Mouse (Mus musculus) CH12.LX (cell line): ENCODE data around the gene Gipc2. TPM values are rescaled to one million over a fixed set of nuclear protein-coding genes. Genes with fewer than 3 reads are reported as not detected.

Experiments used
- DNase-seq: peaks from one replicate; pipeline ENCODE4 v3.0.0-alpha.2; 2013; ENCODE audit errors: extremely low read depth
- H3K27ac ChIP-seq: 2 replicates; pipeline ENCODE4 v1.5.1; 2012; ENCODE audit warnings: low read depth, mild to moderate bottlenecking, control low read depth, moderate library complexity; ENCODE audit not compliant: insufficient read depth
- H3K27me3 ChIP-seq: replicated peaks from 2 replicates; pipeline ENCODE3; 2012; ENCODE audit warnings: inconsistent platforms
- H3K36me3 ChIP-seq, 2 experiments: replicated peaks in 1 of 2; 2 replicates each; pipeline versions ENCODE3 to v1.6.1; 2012; ENCODE audit warnings: inconsistent platforms in 1 of 2, low read length in 1 of 2, mild to moderate bottlenecking in 1 of 2, mixed read lengths in 1 of 2, moderate library complexity in 1 of 2; ENCODE audit not compliant: control insufficient read depth in 1 of 2, insufficient read depth in 1 of 2
- H3K4me1 ChIP-seq, 2 experiments: 2 replicates each; pipeline ENCODE4 v1.6.1; 2012; ENCODE audit warnings: inconsistent platforms in 1 of 2, moderate library complexity in 1 of 2; ENCODE audit not compliant: insufficient read depth in 2 of 2, control insufficient read depth in 1 of 2
- H3K4me2 ChIP-seq: 2 replicates; pipeline ENCODE4 v1.6.1; 2012; ENCODE audit warnings: low read depth, mild to moderate bottlenecking, control low read depth; ENCODE audit not compliant: poor library complexity, insufficient read depth, severe bottlenecking
- H3K4me3 ChIP-seq, 3 experiments: fragments of 150-350 bp in 1 of 3; sonication (generic) in 1 of 3; replicated peaks in 1 of 3; 2 replicates each; pipeline versions ENCODE3 to v1.5.1; 2011 to 2012; ENCODE audit warnings: low read depth in 2 of 3, low read length in 2 of 3, mild to moderate bottlenecking in 2 of 3, moderate library complexity in 2 of 3, control low read depth in 1 of 3, improper control_type of control experiment in 1 of 3, inconsistent platforms in 1 of 3, mixed read lengths in 1 of 3; ENCODE audit not compliant: poor library complexity in 1 of 3
- H3K79me2 ChIP-seq: replicated peaks from 2 replicates; pipeline ENCODE4 v1.6.1; 2012; ENCODE audit warnings: mild to moderate bottlenecking, moderate library complexity; ENCODE audit not compliant: control insufficient read depth, poor library complexity, insufficient read depth, severe bottlenecking; ENCODE audit errors: extremely low read depth
- H3K9ac ChIP-seq: 2 replicates; pipeline ENCODE4 v1.6.1; 2012; ENCODE audit warnings: low read depth, mild to moderate bottlenecking, control low read depth, moderate library complexity; ENCODE audit not compliant: insufficient read depth
- H3K9me3 ChIP-seq: replicated peaks from 2 replicates; pipeline ENCODE3; 2012; ENCODE audit warnings: low read length, inconsistent platforms, mixed read lengths
- BHLHE40 ChIP-seq: IDR thresholded peaks from 2 replicates; pipeline ENCODE4 v1.6.1; 2011; ENCODE audit warnings: mild to moderate bottlenecking, low read depth, low read length, improper control_type of control experiment
- CHD1 ChIP-seq: IDR thresholded peaks from 2 replicates; pipeline ENCODE4 v1.6.1; 2012; ENCODE audit warnings: low read depth, low read length, improper control_type of control experiment, inconsistent platforms
- CHD2 ChIP-seq: IDR thresholded peaks from 2 replicates; pipeline ENCODE4 v1.6.1; 2011; ENCODE audit warnings: low read length, improper control_type of control experiment
- CTCF ChIP-seq, 2 experiments: IDR thresholded peaks in 1 of 2; conservative IDR thresholded peaks in 1 of 2; 2 replicates each; pipeline ENCODE4 v1.5.1; 2011 to 2012; ENCODE audit warnings: low read depth in 2 of 2, low read length in 2 of 2, improper control_type of control experiment in 1 of 2, inconsistent platforms in 1 of 2, mild to moderate bottlenecking in 1 of 2, moderate library complexity in 1 of 2
- E2F4 ChIP-seq: IDR thresholded peaks from 2 replicates; pipeline ENCODE4 v1.6.1; 2011; ENCODE audit warnings: low read depth, low read length, improper control_type of control experiment; ENCODE audit not compliant: insufficient replicate concordance
- ELF1 ChIP-seq: IDR thresholded peaks from 2 replicates; pipeline ENCODE4 v1.6.1; 2014; ENCODE audit warnings: low read depth, mild to moderate bottlenecking, inconsistent platforms, low read length, improper control_type of control experiment
- EP300 ChIP-seq: IDR thresholded peaks from 2 replicates; pipeline ENCODE4 v1.6.1; 2011; ENCODE audit warnings: low read length, improper control_type of control experiment
- ETS1 ChIP-seq: conservative IDR thresholded peaks from 2 replicates; pipeline ENCODE4 v1.6.1; 2012; ENCODE audit warnings: low read depth, mild to moderate bottlenecking, inconsistent platforms, low read length, improper control_type of control experiment, moderate library complexity
- GABPA ChIP-seq: IDR thresholded peaks from 2 replicates; pipeline ENCODE4 v1.6.1; 2012; ENCODE audit warnings: low read depth, low read length, improper control_type of control experiment, inconsistent platforms; ENCODE audit not compliant: insufficient replicate concordance
- IRF4 ChIP-seq: IDR thresholded peaks from 2 replicates; pipeline ENCODE4 v1.6.1; 2014; ENCODE audit warnings: low read depth, mild to moderate bottlenecking, inconsistent platforms, low read length, improper control_type of control experiment
- JUN ChIP-seq: IDR thresholded peaks from 2 replicates; pipeline ENCODE4 v1.6.1; 2011; ENCODE audit warnings: low read depth, mild to moderate bottlenecking, low read length, improper control_type of control experiment, moderate library complexity; ENCODE audit not compliant: insufficient read depth
- JUND ChIP-seq: conservative IDR thresholded peaks from 2 replicates; pipeline ENCODE4 v1.6.1; 2011; ENCODE audit warnings: low read depth, low read length, improper control_type of control experiment
- KAT2A ChIP-seq: IDR thresholded peaks from 2 replicates; pipeline ENCODE4 v1.6.1; 2012; ENCODE audit warnings: low read length, improper control_type of control experiment, inconsistent platforms; ENCODE audit not compliant: insufficient replicate concordance
- MAFK ChIP-seq: IDR thresholded peaks from 2 replicates; pipeline ENCODE4 v1.6.1; 2011; ENCODE audit warnings: low read length, improper control_type of control experiment; ENCODE audit not compliant: insufficient replicate concordance
- MAX ChIP-seq: IDR thresholded peaks from 2 replicates; pipeline ENCODE4 v1.6.1; 2011; ENCODE audit warnings: low read length, improper control_type of control experiment
- MAZ ChIP-seq: IDR thresholded peaks from 2 replicates; pipeline ENCODE4 v1.6.1; 2012; ENCODE audit warnings: low read depth, mild to moderate bottlenecking, inconsistent platforms, low read length, improper control_type of control experiment, moderate library complexity
- MEF2A ChIP-seq: IDR thresholded peaks from 2 replicates; pipeline ENCODE4 v1.6.1; 2014; ENCODE audit warnings: low read depth, mild to moderate bottlenecking, inconsistent platforms, low read length, improper control_type of control experiment, borderline replicate concordance
- MYC ChIP-seq: IDR thresholded peaks from 2 replicates; pipeline ENCODE4 v1.6.1; 2011; ENCODE audit warnings: low read depth, mild to moderate bottlenecking, improper control_type of control experiment, low read length
- NRF1 ChIP-seq: IDR thresholded peaks from 2 replicates; pipeline ENCODE4 v1.6.1; 2014; ENCODE audit warnings: low read depth, mild to moderate bottlenecking, inconsistent platforms, low read length, improper control_type of control experiment, moderate library complexity
- PAX5 ChIP-seq: IDR thresholded peaks from 2 replicates; pipeline ENCODE4 v1.6.1; 2012; ENCODE audit warnings: low read length, inconsistent platforms, mixed read lengths
- POLR2A ChIP-seq: IDR thresholded peaks from 2 replicates; pipeline ENCODE4 v1.6.1; 2011; ENCODE audit warnings: low read depth, mild to moderate bottlenecking, improper control_type of control experiment, low read length
- POLR2AphosphoS2 ChIP-seq: IDR thresholded peaks from 2 replicates; pipeline ENCODE4 v1.6.1; 2011; ENCODE audit warnings: low read depth, low read length, improper control_type of control experiment
- RAD21 ChIP-seq: IDR thresholded peaks from 2 replicates; pipeline ENCODE4 v1.6.1; 2011; ENCODE audit warnings: low read depth, mild to moderate bottlenecking, low read length, improper control_type of control experiment, moderate library complexity
- RCOR1 ChIP-seq: conservative IDR thresholded peaks from 2 replicates; pipeline ENCODE4 v1.6.1; 2012; ENCODE audit warnings: low read depth, mild to moderate bottlenecking, inconsistent platforms, low read length, improper control_type of control experiment
- SIN3A ChIP-seq: IDR thresholded peaks from 2 replicates; pipeline ENCODE4 v1.6.1; 2012; ENCODE audit warnings: low read length, improper control_type of control experiment, inconsistent platforms
- SMC3 ChIP-seq: IDR thresholded peaks from 2 replicates; pipeline ENCODE4 v1.6.1; 2011; ENCODE audit warnings: low read depth, low read length, improper control_type of control experiment
- TBP ChIP-seq: conservative IDR thresholded peaks from 2 replicates; pipeline ENCODE4 v1.6.1; 2011; ENCODE audit warnings: low read depth, low read length, improper control_type of control experiment
- TCF12 ChIP-seq: IDR thresholded peaks from 2 replicates; pipeline ENCODE4 v1.6.1; 2014; ENCODE audit warnings: low read depth, mild to moderate bottlenecking, inconsistent platforms, low read length, improper control_type of control experiment
- UBTF ChIP-seq: IDR thresholded peaks from 2 replicates; pipeline ENCODE4 v1.6.1; 2012; ENCODE audit warnings: low read depth, mild to moderate bottlenecking, inconsistent platforms, low read length, improper control_type of control experiment, moderate library complexity
- USF1 ChIP-seq: IDR thresholded peaks from 2 replicates; pipeline ENCODE4 v1.6.1; 2014; ENCODE audit warnings: low read depth, mild to moderate bottlenecking, inconsistent platforms, low read length, improper control_type of control experiment
- USF2 ChIP-seq: conservative IDR thresholded peaks from 2 replicates; pipeline ENCODE4 v1.6.1; 2011; ENCODE audit warnings: low read depth, low read length, improper control_type of control experiment
- ZC3H11A ChIP-seq: IDR thresholded peaks from 2 replicates; pipeline ENCODE4 v1.6.1; 2012; ENCODE audit warnings: low read depth, mild to moderate bottlenecking, inconsistent platforms, low read length, improper control_type of control experiment
- ZKSCAN1 ChIP-seq: IDR thresholded peaks from 2 replicates; pipeline ENCODE4 v1.6.1; 2012; ENCODE audit warnings: low read depth, inconsistent platforms, low read length, improper control_type of control experiment, borderline replicate concordance
- ZMIZ1 ChIP-seq: IDR thresholded peaks from 2 replicates; pipeline ENCODE4 v1.6.1; 2012; ENCODE audit warnings: low read depth, mild to moderate bottlenecking, inconsistent platforms, low read length, improper control_type of control experiment
- ZNF384 ChIP-seq: IDR thresholded peaks from 2 replicates; pipeline ENCODE4 v1.6.1; 2012; ENCODE audit warnings: low read depth, low read length, improper control_type of control experiment, inconsistent platforms
- dilution Hi-C: fragments of 300-500 bp; cut with MboI; formaldehyde crosslinking; loops from 2 replicates; pipeline ENCODE4 v1.14.3; 2020; ENCODE audit warnings: low sequenced_read_pairs; ENCODE audit not compliant: extremely low pct_unique_long_range_greater_than_20kb, extremely low pct_ligation_motif_present
- in situ Hi-C: fragments of 300-500 bp; cut with MboI; formaldehyde crosslinking; loops from 3 replicates; pipeline ENCODE4 v1.14.3; 2019; ENCODE audit warnings: low sequenced_read_pairs, low pct_ligation_motif_present, low pct_unique_long_range_greater_than_20kb, mixed read lengths
- polyA plus RNA-seq: library from polyadenylated mRNA; unstranded; fragments of >175 nt; gene quantifications from 2 replicates; pipeline ENCODE4 v1.2.1, GENCODE M21; 2012; ENCODE audit warnings: low read depth; ENCODE audit not compliant: insufficient read length
- total RNA-seq, 2 experiments: library from RNA; depleted of rRNA; stranded (reverse); fragments of 300-350 nt in 1 of 2; fragments of >200 nt in 1 of 2; gene quantifications; 2 replicates each; pipeline ENCODE4 v1.2.3; 2012 to 2014

Gene Gipc2
- total and polyA plus RNA-seq, 3 experiments, result 0.24 to 1.2 (median 0.38) TPM

GRCm38 (mm10) chr3:152095030-152095429, 71.0 kb downstream of the Gipc2 start:
- Histone ChIP-seq H3K4me3 (no peak overlapping the region), H3K36me3 (no peaks in the 10 kb centered on the region), H3K4me1 (peaks cover 4 to 24% of the 10 kb centered on the region in 2 experiments), H3K27ac (no peak overlapping the region), H3K79me2 (no peaks in the 10 kb centered on the region), H3K9me3 (no peaks in the 10 kb centered on the region), H3K9ac (no peak overlapping the region), H3K4me2 (no peak overlapping the region), H3K27me3 (peaks cover 15% of the 10 kb centered on the region)
- dilution Hi-C loops, result no loop called here
- peak; percentile 66 for DNase-seq
- TF ChIP-seq CTCF (conservative IDR thresholded peaks at IDR 0.05 in 1 of 2, IDR thresholded peaks at IDR 0.05 in 1 of 2; ENCODE audit: low read depth in 2 of 2, low read length in 2 of 2), result peak; percentile 25 to 94
- no peak for TF ChIP-seq USF2
- no peak for TF ChIP-seq E2F4
- TF ChIP-seq ZNF384, result no peak
- no peak for TF ChIP-seq MAFK
- TF ChIP-seq POLR2AphosphoS2, result no peak
- TF ChIP-seq SMC3, result peak; percentile 73
- no peak for TF ChIP-seq GABPA
- TF ChIP-seq EP300, result no peak
- no peak for TF ChIP-seq MYC
- TF ChIP-seq POLR2A, result no peak
- TF ChIP-seq CHD2, result no peak
- no peak for TF ChIP-seq MAZ
- no peak for TF ChIP-seq MEF2A
- TF ChIP-seq MAX, result 0 out of 2 replicates have a peak, but pooled peaks have one; percentile 8
- TF ChIP-seq RCOR1, result no peak
- no peak for TF ChIP-seq IRF4
- no peak for TF ChIP-seq ZKSCAN1
- no peak for TF ChIP-seq ELF1
- TF ChIP-seq RAD21, result peak; percentile 91
- no peak for TF ChIP-seq TCF12
- TF ChIP-seq ZMIZ1, result no peak
- no peak for TF ChIP-seq ETS1
- TF ChIP-seq JUN, result no peak
- TF ChIP-seq KAT2A, result no peak
- no peak for TF ChIP-seq BHLHE40
- TF ChIP-seq CHD1, result no peak
- TF ChIP-seq SIN3A, result no peak
- no peak for TF ChIP-seq TBP
- TF ChIP-seq PAX5, result no peak
- TF ChIP-seq JUND, result peak; percentile 44; the same call in 1 of the 2 replicates
- no peak for TF ChIP-seq NRF1
- peak; percentile 27; the same call in 1 of the 2 replicates for TF ChIP-seq ZC3H11A
- no peak for TF ChIP-seq USF1
- no peak for TF ChIP-seq UBTF
- in situ Hi-C loops, result loop anchor here (10.0 kb wide), 2 partner anchors 280 to 320 kb away; no protein-coding TSS in a partner anchor
